Mouse (Mus musculus): ENCODE measurements at regions not wholly inside any gene's neighbourhood (a gene's known extent, or its start where the extent isn't known, plus 50 kb on each side); places are given as distances from the start of the nearest gene placed in this dataset.

DNA sequence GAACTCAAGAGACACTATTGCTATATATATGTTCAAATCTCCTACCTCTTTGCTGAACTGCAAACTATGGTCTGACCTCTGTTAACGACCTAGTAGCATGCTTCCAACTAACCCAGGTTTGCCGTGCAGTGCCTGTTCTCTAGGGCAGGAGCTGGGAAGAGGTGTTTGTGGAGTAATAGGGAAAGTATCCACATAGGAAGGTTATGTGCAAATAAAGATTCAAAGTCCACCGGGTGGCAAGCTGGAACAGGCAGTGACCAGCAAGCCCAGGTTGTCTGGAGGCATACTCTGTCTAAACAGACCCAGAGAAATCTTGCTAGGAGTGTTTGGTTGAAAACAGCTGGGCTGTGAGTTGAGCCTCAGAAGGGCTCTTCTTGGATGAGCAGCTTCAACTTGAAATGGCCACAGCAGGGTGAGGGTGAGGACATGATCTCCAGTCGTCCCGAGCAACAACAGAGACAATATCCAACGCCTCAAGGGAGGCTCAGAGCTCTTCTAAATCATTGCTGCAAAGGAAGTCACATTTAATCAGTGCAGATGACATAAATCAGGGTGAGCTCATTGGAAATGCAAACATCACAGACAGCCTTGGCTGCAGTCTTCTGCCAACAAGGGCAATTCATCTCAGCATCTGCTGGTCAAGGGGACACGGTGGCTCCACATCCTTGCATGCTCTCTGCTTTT, 846.7 kb downstream of the Synb start:
- Histone ChIP-seq H3K27ac (ENCODE audit: low read depth, low read length) (no peak overlapping the region), H3K4me3 (ENCODE audit: low read depth, low read length) (no peak overlapping the region), H3K4me2 (ENCODE audit: low read depth) (no peak overlapping the region), H3K4me1 (ENCODE audit: insufficient read depth) (no peaks in the 10 kb centered on the region), H3K36me3 (ENCODE audit: insufficient read depth) (no peaks in the 10 kb centered on the region), H3K9me3 (ENCODE audit: low read length) (no peaks in the 10 kb centered on the region), H3K9ac (no peak overlapping the region), H3K27me3 (ENCODE audit: insufficient read depth, low read length) (no peaks in the 10 kb centered on the region)
- ATAC-seq (no peak), DNase-seq (no peak)
- no peak for TF ChIP-seq CTCF (IDR thresholded peaks at IDR 0.05; ENCODE audit: low read depth)
- WGBS: 79% methylated on average over 7 of the region's 7 CpGs

DNA sequence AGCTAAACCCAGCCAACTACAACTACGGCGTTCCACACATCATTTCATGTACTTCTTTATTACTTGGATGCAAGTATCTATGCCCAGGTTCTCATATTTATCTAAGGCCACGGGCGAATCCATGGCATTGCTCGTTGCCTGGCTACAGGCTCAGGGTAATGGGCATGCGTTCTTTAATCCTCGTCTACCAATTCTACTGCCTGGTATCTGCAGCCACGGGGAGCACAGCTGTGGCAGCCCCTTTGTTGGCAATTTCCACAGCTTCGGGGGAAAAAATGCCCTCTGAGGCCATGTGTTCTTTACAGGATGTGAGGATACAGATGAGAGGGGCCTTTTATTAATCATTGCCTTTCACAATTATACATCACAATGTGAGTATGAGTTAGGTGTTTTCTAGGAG, 860.8 kb downstream of the Synb start:
- Histone ChIP-seq H3K9ac (no peak overlapping the region), H3K9me3 (ENCODE audit: low read length) (no peaks in the 10 kb centered on the region), H3K27me3 (ENCODE audit: insufficient read depth, low read length) (no peaks in the 10 kb centered on the region), H3K27ac (ENCODE audit: low read depth, low read length) (no peak overlapping the region), H3K36me3 (ENCODE audit: insufficient read depth) (no peaks in the 10 kb centered on the region), H3K4me3 (ENCODE audit: low read depth, low read length) (no peak overlapping the region), H3K4me2 (ENCODE audit: low read depth) (no peak overlapping the region), H3K4me1 (ENCODE audit: insufficient read depth) (no peaks in the 10 kb centered on the region)
- no peak for ATAC-seq
- no peak for DNase-seq
- TF ChIP-seq CTCF (IDR thresholded peaks at IDR 0.05; ENCODE audit: low read depth): no peak
- WGBS: 56% methylated on average over 9 of the region's 9 CpGs

DNA sequence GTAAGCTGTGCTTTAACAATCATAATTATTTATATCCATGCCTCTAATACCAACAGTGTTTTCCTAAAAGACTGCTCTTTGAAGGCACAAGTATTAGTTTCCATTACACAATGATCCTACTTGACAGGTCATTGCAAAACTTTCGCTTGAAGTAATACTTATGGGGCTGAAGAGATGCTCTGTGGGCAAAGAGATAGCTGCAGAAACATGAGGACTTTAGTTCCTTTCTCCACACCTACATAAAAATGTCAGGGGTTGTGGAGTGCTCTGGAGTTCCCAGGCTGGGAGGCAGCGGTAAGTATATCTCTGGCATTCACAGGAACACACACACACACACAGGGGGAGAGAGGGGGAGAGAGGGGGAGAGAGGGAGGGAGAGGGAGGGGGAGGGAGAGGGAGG, 862.0 kb downstream of the Synb start:
- H3K9ac ChIP-seq: no peak overlapping the region
- H3K4me2 ChIP-seq (ENCODE audit: low read depth): no peak overlapping the region
- no peak overlapping the region for H3K27ac ChIP-seq (ENCODE audit: low read depth, low read length)
- no peak for TF ChIP-seq CTCF (IDR thresholded peaks at IDR 0.05; ENCODE audit: low read depth)
- no peak overlapping the region for H3K4me3 ChIP-seq (ENCODE audit: low read depth, low read length)
- no peaks in the 10 kb centered on the region for H3K36me3 ChIP-seq (ENCODE audit: insufficient read depth)
- 86% methylated on average over 2 of the region's 2 CpGs for WGBS
- no peaks in the 10 kb centered on the region for H3K27me3 ChIP-seq (ENCODE audit: insufficient read depth, low read length)
- DNase-seq (no peak), ATAC-seq (no peak)
- no peaks in the 10 kb centered on the region for H3K9me3 ChIP-seq (ENCODE audit: low read length)
- no peaks in the 10 kb centered on the region for H3K4me1 ChIP-seq (ENCODE audit: insufficient read depth)

DNA sequence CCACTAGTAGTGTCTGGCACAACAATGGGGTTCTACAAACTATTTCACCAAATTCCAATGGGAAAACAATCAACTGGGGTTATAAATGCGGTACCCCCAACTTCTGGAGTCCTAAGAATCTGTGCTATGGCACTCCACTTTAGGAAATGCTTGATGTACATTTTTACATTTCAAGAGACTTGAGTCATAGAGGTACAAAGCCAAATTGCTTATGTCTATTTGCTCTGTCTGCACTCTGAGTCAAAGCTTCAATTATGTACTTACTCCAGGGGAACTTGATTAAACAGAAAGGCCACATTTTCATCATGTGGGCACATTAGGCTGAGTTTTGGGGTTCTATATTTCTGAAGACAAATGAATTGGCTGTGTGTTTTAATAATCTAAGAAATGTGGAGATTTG, 866.9 kb downstream of the Synb start:
- no peak overlapping the region for H3K27ac ChIP-seq (ENCODE audit: low read depth, low read length)
- H3K9ac ChIP-seq: no peak overlapping the region
- no peak for TF ChIP-seq CTCF (IDR thresholded peaks at IDR 0.05; ENCODE audit: low read depth)
- H3K36me3 ChIP-seq (ENCODE audit: insufficient read depth): no peaks in the 10 kb centered on the region
- H3K27me3 ChIP-seq (ENCODE audit: insufficient read depth, low read length): no peaks in the 10 kb centered on the region
- no peaks in the 10 kb centered on the region for H3K4me1 ChIP-seq (ENCODE audit: insufficient read depth)
- no peak overlapping the region for H3K4me3 ChIP-seq (ENCODE audit: low read depth, low read length)
- DNase-seq: no peak
- no peak for ATAC-seq
- no peak overlapping the region for H3K4me2 ChIP-seq (ENCODE audit: low read depth)
- H3K9me3 ChIP-seq (ENCODE audit: low read length): no peaks in the 10 kb centered on the region
- 83% methylated on average over 1 of the region's 1 CpGs for WGBS

DNA sequence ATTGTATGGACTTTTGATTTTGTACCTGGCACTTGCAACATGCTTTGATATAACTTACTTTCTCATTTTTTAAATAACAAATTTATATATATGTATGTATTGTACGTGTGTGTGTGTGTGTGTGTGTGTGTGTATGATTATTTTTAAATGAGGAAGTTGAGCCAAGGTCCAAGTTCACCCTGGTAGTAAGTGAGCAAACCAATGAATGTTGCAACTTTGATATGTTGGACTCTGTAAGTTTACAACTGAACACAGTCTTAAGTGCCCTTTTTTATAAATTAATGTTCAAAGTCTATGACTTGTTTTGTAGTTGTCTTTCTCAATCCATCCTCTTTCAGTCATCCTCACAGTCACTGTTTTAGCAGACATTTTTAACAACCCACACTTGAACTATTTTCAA, 901.7 kb downstream of the Synb start:
- no peak overlapping the region for H3K27ac ChIP-seq (ENCODE audit: low read depth, low read length)
- H3K9me3 ChIP-seq (ENCODE audit: low read length): no peaks in the 10 kb centered on the region
- H3K9ac ChIP-seq: no peak overlapping the region
- no peaks in the 10 kb centered on the region for H3K36me3 ChIP-seq (ENCODE audit: insufficient read depth)
- no peak for ATAC-seq
- H3K27me3 ChIP-seq (ENCODE audit: insufficient read depth, low read length): no peaks in the 10 kb centered on the region
- no peak overlapping the region for H3K4me2 ChIP-seq (ENCODE audit: low read depth)
- 91% methylated on average over 1 of the region's 1 CpGs for WGBS
- TF ChIP-seq CTCF (IDR thresholded peaks at IDR 0.05; ENCODE audit: low read depth): no peak
- no peak for DNase-seq
- H3K4me1 ChIP-seq (ENCODE audit: insufficient read depth): no peaks in the 10 kb centered on the region
- H3K4me3 ChIP-seq (ENCODE audit: low read depth, low read length): no peak overlapping the region

DNA sequence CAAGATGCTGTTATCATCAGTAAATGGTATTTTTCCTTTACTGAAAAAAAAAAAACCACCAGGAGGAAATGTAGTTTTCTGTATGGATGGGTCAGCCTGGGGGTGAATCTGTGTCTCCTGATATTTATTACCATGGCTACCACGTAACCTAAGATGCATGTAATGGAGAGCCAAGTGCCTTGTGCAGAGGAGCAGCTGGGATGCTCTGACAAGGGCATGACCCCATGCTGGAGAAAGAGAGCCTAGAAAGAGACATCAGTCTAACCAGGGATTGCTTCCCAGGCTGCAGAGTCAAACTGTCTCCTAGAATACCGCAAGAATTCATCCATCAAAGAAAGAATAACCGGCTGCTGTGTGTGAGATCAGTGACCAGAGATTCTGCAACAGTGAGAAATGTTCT, 902.2 kb downstream of the Synb start:
- Histone ChIP-seq H3K9ac (no peak overlapping the region), H3K4me3 (ENCODE audit: low read depth, low read length) (no peak overlapping the region), H3K4me2 (ENCODE audit: low read depth) (no peak overlapping the region), H3K4me1 (ENCODE audit: insufficient read depth) (no peaks in the 10 kb centered on the region), H3K9me3 (ENCODE audit: low read length) (no peaks in the 10 kb centered on the region), H3K27ac (ENCODE audit: low read depth, low read length) (no peak overlapping the region), H3K27me3 (ENCODE audit: insufficient read depth, low read length) (no peaks in the 10 kb centered on the region), H3K36me3 (ENCODE audit: insufficient read depth) (no peaks in the 10 kb centered on the region)
- DNase-seq (no peak), ATAC-seq (no peak)
- TF ChIP-seq CTCF (IDR thresholded peaks at IDR 0.05; ENCODE audit: low read depth): no peak
- WGBS: 68% methylated on average over 3 of the region's 3 CpGs

DNA sequence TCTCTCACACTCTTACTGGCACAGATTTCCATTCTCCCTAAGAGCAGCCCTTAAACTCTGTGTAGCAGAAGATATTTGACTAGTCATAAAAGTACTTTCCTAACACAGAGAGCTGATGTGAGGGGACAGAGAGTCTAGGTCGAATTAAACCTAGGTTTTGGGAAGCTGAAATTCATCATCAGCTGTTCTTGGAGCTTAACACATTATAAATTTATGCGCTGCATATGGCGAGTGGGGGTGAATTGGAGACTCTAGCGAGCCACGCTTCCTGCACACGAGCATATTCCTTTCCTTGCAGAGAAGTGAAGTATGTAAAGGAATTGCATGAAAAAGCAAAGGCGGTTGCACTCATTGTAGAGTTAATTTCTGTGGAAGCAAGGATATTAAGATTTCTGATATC, 912.4 kb downstream of the Synb start:
- 0 out of 2 replicates have a peak, but pooled peaks cover 3% of the 10 kb centered on the region for H3K4me1 ChIP-seq (ENCODE audit: insufficient read depth)
- H3K4me2 ChIP-seq (ENCODE audit: low read depth): no peak overlapping the region
- WGBS: 56% methylated on average over 7 of the region's 7 CpGs
- no peak for TF ChIP-seq CTCF (IDR thresholded peaks at IDR 0.05; ENCODE audit: low read depth)
- H3K36me3 ChIP-seq (ENCODE audit: insufficient read depth): no peaks in the 10 kb centered on the region
- H3K9ac ChIP-seq: no peak overlapping the region
- no peaks in the 10 kb centered on the region for H3K9me3 ChIP-seq (ENCODE audit: low read length)
- no peak overlapping the region for H3K4me3 ChIP-seq (ENCODE audit: low read depth, low read length)
- no peaks in the 10 kb centered on the region for H3K27me3 ChIP-seq (ENCODE audit: insufficient read depth, low read length)
- H3K27ac ChIP-seq (ENCODE audit: low read depth, low read length): peak overlapping the region; percentile 45; the same call in 1 of the 2 replicates
- ATAC-seq (peak; percentile 74), DNase-seq (peak; percentile 66)

All from forebrain, postnatal 0 days (tissue).